10 mouse cellular contexts compared by ENCODE assay signal in genomic region chr10:86555843-86556242, GRCm38 (mm10). TPM values are rescaled to one million over a fixed set of nuclear protein-coding genes. Genes with fewer than 3 reads are reported as not detected.
DNase-seq lines count a peak whose midpoint lies in the region; ATAC-seq lines count a peak whose summit lies in the region.
"Had no signal": no experiment of that assay in that cellular context is flagged by ENCODE, and none has a peak within 500 bp of the region (broad histone marks: within the 10 kb centered on the region; RNA-seq: fewer than 3 reads in every experiment).

No protein-coding gene starts in this region.

- H3K36me3 ChIP-seq in limb, embryonic 10.5 days, result no peaks in the 10 kb centered on the region

- H3K9me3 ChIP-seq in limb, embryonic 10.5 days (replicated peaks), result no peaks in the 10 kb centered on the region
- H3K9me3 ChIP-seq: forebrain, embryonic 13.5 days had no signal

- H3K4me3 ChIP-seq in limb, embryonic 10.5 days, result no peak overlapping the region
- H3K4me3 ChIP-seq: forebrain, embryonic 13.5 days had no signal

- no peaks in the 10 kb centered on the region for H3K4me1 ChIP-seq in limb, embryonic 10.5 days
- H3K4me1 ChIP-seq: forebrain, embryonic 13.5 days had no signal

- H3K27ac ChIP-seq in limb, embryonic 10.5 days, result no peak overlapping the region
- H3K27ac ChIP-seq: forebrain, embryonic 13.5 days had no signal

- WGBS in limb, embryonic 10.5 days, result 63% methylated on average over 8 of the region's 8 CpGs

- ATAC-seq in granulocyte monocyte progenitor cell, adult 5-6 weeks (replicated peaks; ENCODE audit: poor library complexity, severe bottlenecking), result no peak; the same call in 1 of the 2 replicates
- ATAC-seq in erythroblast, adult 5-6 weeks (replicated peaks; ENCODE audit: low FRiP score, poor library complexity, severe bottlenecking), result no peak
- ATAC-seq: activated CD4-positive, CD25-positive, alpha-beta regulatory T cell, adult 4 months; forebrain, embryonic 13.5 days had no signal

- intact Hi-C loops in heart, postnatal 14 days (cut with DNase I), result no loop called here

- peak; percentile 13 to 30 for DNase-seq in heart, postnatal 14 days
- no peak for DNase-seq in heart, adult 9 months (ENCODE audit: low spot score in 2 of 2)
- peak; percentile 23 for DNase-seq in A20 (ENCODE audit: low read depth, low spot score)
- DNase-seq in adrenal gland, adult 8-10 months, result peak; percentile 2
- peak; percentile 32 for DNase-seq in limb, embryonic 10.5 days (ENCODE audit: low spot score)
- no peak for DNase-seq in T-cell, adult 2 months (ENCODE audit: low spot score)

- H3K27me3 ChIP-seq in limb, embryonic 10.5 days (ENCODE audit: low read depth, poor library complexity, severe bottlenecking), result no peaks in the 10 kb centered on the region
- H3K27me3 ChIP-seq: forebrain, embryonic 13.5 days had no signal

RNA-seq across cellular contexts. Expression of gene Syn3, which starts 57.1 kb away (rescaled TPM):
- under 1 TPM; 0.32 to 0.36 TPM for total RNA-seq in heart, postnatal 14 days (2021)
- 1 to 10 TPM; 3.7 to 5.7 (median 4.2) TPM for total RNA-seq in adrenal gland, adult 8-10 months (2022)
- 2.1 and 3.6 TPM in 2 replicates for polyA plus RNA-seq in limb, embryonic 10.5 days (2016; fragmentation: Nextera tagmentation; extraction: Ambion mirVana)
- total RNA-seq in granulocyte monocyte progenitor cell, adult 5-6 weeks (2014; fragmentation: Nextera tagmentation), result 0.15 and 3.9 TPM in 2 replicates
- total RNA-seq in granulocyte monocyte progenitor cell, adult 5-6 weeks (2017), result 0.26 and 0.31 TPM in 2 replicates
- not detected in 2 replicates for total RNA-seq in erythroblast, adult 5-6 weeks (2015; ENCODE audit: low replicate concordance)
- total RNA-seq in erythroblast, adult 5-6 weeks (2017; ENCODE audit: low replicate concordance), result 0.77 and 0.84 TPM in 2 replicates

Comparison
In these comparisons a context has a peak if more than half of its experiments do, and no peak if none do; other contexts are left out.
1. DNase-seq: peak in heart, postnatal 14 days (2 of 2), A20 (single experiment), adrenal gland, adult 8-10 months (single experiment) and limb, embryonic 10.5 days (single experiment); none in heart, adult 9 months (0 of 2) and T-cell, adult 2 months (single experiment).